Mouse (Mus musculus): ENCODE data around the gene Tmx4.

DNA sequence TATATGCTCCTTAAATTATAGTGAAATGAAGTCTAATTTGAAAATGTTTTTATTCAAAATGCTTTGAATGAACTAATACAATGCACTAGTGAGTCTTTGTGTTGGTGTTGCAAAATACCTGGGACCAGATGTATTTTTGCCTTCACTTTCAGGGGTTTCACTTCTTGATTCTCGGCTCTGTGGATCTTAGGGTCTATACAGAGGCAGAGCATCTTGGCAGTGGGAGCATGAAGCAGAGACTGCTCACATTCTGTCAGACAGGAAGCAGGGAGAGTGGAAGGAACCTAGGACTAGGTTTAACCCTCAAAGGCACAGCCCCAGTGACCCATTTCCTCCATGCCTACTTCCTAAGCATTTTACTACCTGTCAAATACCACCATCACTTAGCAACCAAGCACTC, 31.5 kb upstream of the Tmx4 start:
- no peak for TF ChIP-seq GATA1 (IDR thresholded peaks at IDR 0.05; ENCODE audit: borderline replicate concordance, low read length)
- no peak for TF ChIP-seq FLI1 (IDR thresholded peaks at IDR 0.05; ENCODE audit: low read length)
